Mouse (Mus musculus): Measurements from ENCODE around the gene Ubp1. TPM values are rescaled to one million over a fixed set of nuclear protein-coding genes. Genes with fewer than 3 reads are reported as not detected.

The Ubp1 gene
- polyA plus RNA-seq, 1 experiment: 96.4 TPM

GRCm38 (mm10) chr9:114006801-114007200 lies 76.1 kb downstream of the Ubp1 start:
- Histone ChIP-seq H3K27ac (ENCODE audit: insufficient read depth, low read length) (no peak overlapping the region), H3K4me3 (ENCODE audit: insufficient read depth, low read length) (no peak overlapping the region), H3K4me1 (ENCODE audit: control insufficient read depth, insufficient read depth, low read length) (no peaks in the 10 kb centered on the region)
- TF ChIP-seq POLR2A (IDR thresholded peaks at IDR 0.05; ENCODE audit: low read depth, low read length): no peak
- no peak for TF ChIP-seq CTCF (IDR thresholded peaks at IDR 0.05; ENCODE audit: borderline replicate concordance, insufficient read depth, low read length)

GRCm38 (mm10) chr9:114007850-114008350 lies 77.2 kb downstream of the Ubp1 start:
- Histone ChIP-seq H3K4me3 (ENCODE audit: insufficient read depth, low read length) (no peak overlapping the region), H3K27ac (ENCODE audit: insufficient read depth, low read length) (no peak overlapping the region), H3K4me1 (ENCODE audit: control insufficient read depth, insufficient read depth, low read length) (no peaks in the 10 kb centered on the region)
- TF ChIP-seq POLR2A (IDR thresholded peaks at IDR 0.05; ENCODE audit: low read depth, low read length): no peak
- no peak for TF ChIP-seq CTCF (IDR thresholded peaks at IDR 0.05; ENCODE audit: borderline replicate concordance, insufficient read depth, low read length)

GRCm38 (mm10) chr9:114009526-114009925 lies 78.8 kb downstream of the Ubp1 start:
- TF ChIP-seq CTCF (IDR thresholded peaks at IDR 0.05; ENCODE audit: borderline replicate concordance, insufficient read depth, low read length): no peak
- no peak for TF ChIP-seq POLR2A (IDR thresholded peaks at IDR 0.05; ENCODE audit: low read depth, low read length)

GRCm38 (mm10) chr9:114011203-114011602 lies 80.5 kb downstream of the Ubp1 start:
- TF ChIP-seq CTCF (IDR thresholded peaks at IDR 0.05; ENCODE audit: borderline replicate concordance, insufficient read depth, low read length) (no peak), POLR2A (IDR thresholded peaks at IDR 0.05; ENCODE audit: low read depth, low read length) (no peak)
- Histone ChIP-seq H3K4me3 (ENCODE audit: insufficient read depth, low read length) (no peak overlapping the region), H3K4me1 (ENCODE audit: control insufficient read depth, insufficient read depth, low read length) (no peaks in the 10 kb centered on the region), H3K27ac (ENCODE audit: insufficient read depth, low read length) (no peak overlapping the region)

More at GRCm38 (mm10) chr9:114009526-114009925, 78.8 kb downstream of the Ubp1 start:
- Histone ChIP-seq H3K4me1 (ENCODE audit: control insufficient read depth, insufficient read depth, low read length) (no peaks in the 10 kb centered on the region), H3K4me3 (ENCODE audit: insufficient read depth, low read length) (no peak overlapping the region), H3K27ac (ENCODE audit: insufficient read depth, low read length) (no peak overlapping the region)

GRCm38 (mm10) chr9:114014034-114014433 lies 83.3 kb downstream of the Ubp1 start:
- no peak overlapping the region for H3K4me3 ChIP-seq (ENCODE audit: insufficient read depth, low read length)
- TF ChIP-seq POLR2A (IDR thresholded peaks at IDR 0.05; ENCODE audit: low read depth, low read length) (no peak), CTCF (IDR thresholded peaks at IDR 0.05; ENCODE audit: borderline replicate concordance, insufficient read depth, low read length) (no peak)
- H3K27ac ChIP-seq (ENCODE audit: insufficient read depth, low read length): no peak overlapping the region
- 0 out of 2 replicates have a peak, but pooled peaks cover 4% of the 10 kb centered on the region for H3K4me1 ChIP-seq (ENCODE audit: control insufficient read depth, insufficient read depth, low read length)

- 0 out of 2 replicates have a peak, but pooled peaks cover 4% of the 10 kb centered on the region for H3K4me1 ChIP-seq (ENCODE audit: control insufficient read depth, insufficient read depth, low read length)
- no peak overlapping the region for H3K27ac ChIP-seq (ENCODE audit: insufficient read depth, low read length)
- TF ChIP-seq CTCF (IDR thresholded peaks at IDR 0.05; ENCODE audit: borderline replicate concordance, insufficient read depth, low read length): no peak
- TF ChIP-seq POLR2A (IDR thresholded peaks at IDR 0.05; ENCODE audit: low read depth, low read length): no peak
- no peak overlapping the region for H3K4me3 ChIP-seq (ENCODE audit: insufficient read depth, low read length)
Measured at GRCm38 (mm10) chr9:114015724-114016123, 85.0 kb downstream of the Ubp1 start.

- no peak for TF ChIP-seq CTCF (IDR thresholded peaks at IDR 0.05; ENCODE audit: borderline replicate concordance, insufficient read depth, low read length)
- Histone ChIP-seq H3K4me3 (ENCODE audit: insufficient read depth, low read length) (no peak overlapping the region), H3K27ac (ENCODE audit: insufficient read depth, low read length) (no peak overlapping the region; the same call in 1 of the 2 replicates)
Measured at GRCm38 (mm10) chr9:114016402-114016801, 85.7 kb downstream of the Ubp1 start.

GRCm38 (mm10) chr9:114019012-114019762 lies 88.5 kb downstream of the Ubp1 start:
- H3K4me3 ChIP-seq (ENCODE audit: insufficient read depth, low read length): no peak overlapping the region
- no peak overlapping the region for H3K27ac ChIP-seq (ENCODE audit: insufficient read depth, low read length)
- H3K4me1 ChIP-seq (ENCODE audit: control insufficient read depth, insufficient read depth, low read length): 0 out of 2 replicates have a peak, but pooled peaks cover 4% of the 10 kb centered on the region
- no peak for TF ChIP-seq POLR2A (IDR thresholded peaks at IDR 0.05; ENCODE audit: low read depth, low read length)
- no peak for TF ChIP-seq CTCF (IDR thresholded peaks at IDR 0.05; ENCODE audit: borderline replicate concordance, insufficient read depth, low read length)

More at GRCm38 (mm10) chr9:114016402-114016801, 85.7 kb downstream of the Ubp1 start:
- H3K4me1 ChIP-seq (ENCODE audit: control insufficient read depth, insufficient read depth, low read length): 0 out of 2 replicates have a peak, but pooled peaks cover 4% of the 10 kb centered on the region

GRCm38 (mm10) chr9:114022141-114022540 lies 91.4 kb downstream of the Ubp1 start:
- no peak for TF ChIP-seq POLR2A (IDR thresholded peaks at IDR 0.05; ENCODE audit: low read depth, low read length)
- no peak for TF ChIP-seq CTCF (IDR thresholded peaks at IDR 0.05; ENCODE audit: borderline replicate concordance, insufficient read depth, low read length)
- Histone ChIP-seq H3K4me3 (ENCODE audit: insufficient read depth, low read length) (no peak overlapping the region), H3K27ac (ENCODE audit: insufficient read depth, low read length) (no peak overlapping the region), H3K4me1 (ENCODE audit: control insufficient read depth, insufficient read depth, low read length) (peaks cover 2% of the 10 kb centered on the region)

GRCm38 (mm10) chr9:114025182-114025581 lies 94.4 kb downstream of the Ubp1 start:
- H3K4me1 ChIP-seq (ENCODE audit: control insufficient read depth, insufficient read depth, low read length): peaks cover 2% of the 10 kb centered on the region
- peak overlapping the region; percentile 75 for H3K4me3 ChIP-seq (ENCODE audit: insufficient read depth, low read length)
- H3K27ac ChIP-seq (ENCODE audit: insufficient read depth, low read length): no peak overlapping the region
- TF ChIP-seq POLR2A (IDR thresholded peaks at IDR 0.05; ENCODE audit: low read depth, low read length) (no peak), CTCF (IDR thresholded peaks at IDR 0.05; ENCODE audit: borderline replicate concordance, insufficient read depth, low read length) (no peak)

All from embryonic fibroblast, embryonic 13.5 days (primary cell).